Comparison of ENCODE assay signal across 10 mouse cellular contexts in genomic region chr1:92143331-92143895, GRCm38 (mm10). TPM values are rescaled to one million over a fixed set of nuclear protein-coding genes. Genes with fewer than 3 reads are reported as not detected.
DNase-seq lines count a peak whose midpoint lies in the region; ATAC-seq lines count a peak whose summit lies in the region.
"Had no signal": no experiment of that assay in that cellular context is flagged by ENCODE, and none has a peak within 500 bp of the region (broad histone marks: within the 10 kb centered on the region; RNA-seq: fewer than 3 reads in every experiment).

No protein-coding gene starts in this region.

- WGBS in forebrain, embryonic 14.5 days, result 68% methylated on average over 6 of the region's 6 CpGs
- 91% methylated on average over 6 of the region's 6 CpGs for WGBS in forebrain, embryonic 11.5 days

- 0 out of 2 replicates have a peak, but pooled peaks cover 4% of the 10 kb centered on the region for H3K36me3 ChIP-seq in forebrain, embryonic 14.5 days (ENCODE audit: control insufficient read depth, insufficient read depth, low read length)
- no peaks in the 10 kb centered on the region for H3K36me3 ChIP-seq in forebrain, embryonic 11.5 days (ENCODE audit: control insufficient read depth, insufficient read depth, low read length)
- H3K36me3 ChIP-seq: liver, embryonic 13.5 days had no signal

- H3K4me2 ChIP-seq in forebrain, embryonic 14.5 days (ENCODE audit: low read length), result no peak overlapping the region
- H3K4me2 ChIP-seq in forebrain, embryonic 11.5 days (ENCODE audit: low read depth, low read length, severe bottlenecking), result no peak overlapping the region
- H3K4me2 ChIP-seq: liver, embryonic 13.5 days had no signal

- peak; percentile 76 for ATAC-seq in forebrain, embryonic 14.5 days
- no peak for ATAC-seq in forebrain, embryonic 11.5 days (replicated peaks; ENCODE audit: low FRiP score)

- H3K9ac ChIP-seq in forebrain, embryonic 14.5 days (ENCODE audit: low read length), result no peak overlapping the region
- H3K9ac ChIP-seq in forebrain, embryonic 11.5 days (ENCODE audit: low read length), result no peak overlapping the region
- H3K9ac ChIP-seq: liver, embryonic 13.5 days had no signal

- no peaks in the 10 kb centered on the region for H3K27me3 ChIP-seq in forebrain, embryonic 14.5 days (replicated peaks; ENCODE audit: control insufficient read depth, insufficient read depth, low read length)
- H3K27me3 ChIP-seq in forebrain, embryonic 11.5 days (ENCODE audit: control insufficient read depth, insufficient read depth, low read length), result no peaks in the 10 kb centered on the region
- H3K27me3 ChIP-seq: liver, embryonic 13.5 days had no signal

- no peaks in the 10 kb centered on the region for H3K9me3 ChIP-seq in forebrain, embryonic 14.5 days (replicated peaks; ENCODE audit: control insufficient read depth, low read length)
- H3K9me3 ChIP-seq in forebrain, embryonic 11.5 days (ENCODE audit: control insufficient read depth, low read length), result no peaks in the 10 kb centered on the region
- H3K9me3 ChIP-seq: liver, embryonic 13.5 days had no signal

- H3K4me3 ChIP-seq in forebrain, embryonic 14.5 days (ENCODE audit: low read depth, low read length), result no peak overlapping the region
- no peak overlapping the region for H3K4me3 ChIP-seq in forebrain, embryonic 11.5 days (ENCODE audit: low read depth, low read length)
- H3K4me3 ChIP-seq: liver, embryonic 13.5 days had no signal

- H3K27ac ChIP-seq in forebrain, embryonic 14.5 days (ENCODE audit: low read depth, low read length), result no peak overlapping the region
- H3K27ac ChIP-seq in forebrain, embryonic 11.5 days (ENCODE audit: low read depth, low read length), result no peak overlapping the region
- H3K27ac ChIP-seq: liver, embryonic 13.5 days had no signal

- H3K4me1 ChIP-seq in forebrain, embryonic 14.5 days (ENCODE audit: control insufficient read depth, insufficient read depth, low read length), result peaks cover 7% of the 10 kb centered on the region; the same call in 1 of the 2 replicates
- no peaks in the 10 kb centered on the region; the same call in 1 of the 2 replicates for H3K4me1 ChIP-seq in forebrain, embryonic 11.5 days (replicated peaks; ENCODE audit: control insufficient read depth, insufficient read depth, low read length)

- peak; percentile 54 for DNase-seq in forebrain, embryonic 14.5 days (ENCODE audit: low spot score)
- no peak for DNase-seq in forebrain, embryonic 11.5 days (ENCODE audit: low spot score)
- peak; percentile 84 for DNase-seq in brain, adult 2 months (ENCODE audit: low read depth, low spot score)
- peak; percentile 57 to 63 for DNase-seq in layer of hippocampus, adult 18-20 months (ENCODE audit: low spot score in 2 of 2)
- peak; percentile 65 for DNase-seq in right cerebral cortex, adult 18-20 months
- DNase-seq in neural tube, embryonic 10.5 days (ENCODE audit: extremely low spot score, low spot score), result no peak
- no peak for DNase-seq in lung, adult 18-20 months
- DNase-seq: heart, postnatal 10 days; liver, embryonic 13.5 days; thymus, postnatal 25 days had no signal

RNA-seq across cellular contexts. Expression of gene Hdac4, which starts 52.1 kb away (rescaled TPM):
- 16.5 and 22.7 TPM in 2 replicates for polyA plus RNA-seq in forebrain, embryonic 14.5 days (2014; fragmentation: Nextera tagmentation; extraction: Ambion mirVana)
- 29.6 and 31.9 TPM in 2 replicates for polyA plus RNA-seq in forebrain, embryonic 11.5 days (2014; fragmentation: Nextera tagmentation; extraction: Ambion mirVana)
- 100 to 1,000 TPM; 110 to 113 TPM for total RNA-seq in layer of hippocampus, adult 18-20 months (2021)

Comparison
In these comparisons a context has a peak if more than half of its experiments do, and no peak if none do; other contexts are left out.
1. DNase-seq: peak in forebrain, embryonic 14.5 days (single experiment), brain, adult 2 months (single experiment), layer of hippocampus, adult 18-20 months (2 of 2) and right cerebral cortex, adult 18-20 months (single experiment); none in forebrain, embryonic 11.5 days (single experiment), neural tube, embryonic 10.5 days (single experiment) and lung, adult 18-20 months (0 of 2).